Mouse (Mus musculus) lung, postnatal 0 days (tissue): Measurements from ENCODE around the gene Tenm3.

ENCODE experiments used
- CTCF ChIP-seq: IDR thresholded peaks from 2 replicates; pipeline ENCODE4 v1.5.1; 2016; ENCODE audit warnings: antibody characterized with exemption, mild to moderate bottlenecking
- EP300 ChIP-seq: IDR thresholded peaks from 2 replicates; pipeline ENCODE4 v1.6.1; 2016; ENCODE audit warnings: antibody characterized with exemption, mild to moderate bottlenecking, control low read depth

GRCm38 (mm10) chr8:48228676-48229075 is 615.1 kb downstream of the Tenm3 start:
- TF ChIP-seq CTCF (no peak), EP300 (no peak)
